Mouse (Mus musculus) kidney, adult 2 months (tissue): ENCODE results near the gene Tff2.

Experiments used
- CTCF ChIP-seq: fragments of 200-500 bp; conservative IDR thresholded peaks from 2 replicates; pipeline ENCODE4 v1.5.1; 2011; ENCODE audit warnings: low read depth, mild to moderate bottlenecking, control low read depth, low read length, moderate library complexity, mixed read lengths; ENCODE audit not compliant: insufficient read depth, insufficient read length
- POLR2A ChIP-seq: fragments of 200-500 bp; IDR thresholded peaks from one replicate; pipeline ENCODE4 v1.6.1; 2011; ENCODE audit warnings: low read depth, low read length, control low read depth

- TF ChIP-seq CTCF, result no peak
- no peak for TF ChIP-seq POLR2A
Measured at GRCm38 (mm10) chr17:31129452-31129851, 14.6 kb downstream of the Tff2 start, which contains the start of gene Tff3.
